Mouse (Mus musculus) layer of hippocampus, adult 11-12 months (tissue): ENCODE measurements around the gene Hdhd3.
"Not testable (repeated sequence)": the region's sequence is repeated elsewhere in the genome, so short reads cannot be mapped to it uniquely, and the experiment has no call there.

Experiments
- DNase-seq: peaks from one replicate; pipeline ENCODE4 v3.0.0; 2022; ENCODE audit warnings: low spot score

Gene Hdhd3

DNA sequence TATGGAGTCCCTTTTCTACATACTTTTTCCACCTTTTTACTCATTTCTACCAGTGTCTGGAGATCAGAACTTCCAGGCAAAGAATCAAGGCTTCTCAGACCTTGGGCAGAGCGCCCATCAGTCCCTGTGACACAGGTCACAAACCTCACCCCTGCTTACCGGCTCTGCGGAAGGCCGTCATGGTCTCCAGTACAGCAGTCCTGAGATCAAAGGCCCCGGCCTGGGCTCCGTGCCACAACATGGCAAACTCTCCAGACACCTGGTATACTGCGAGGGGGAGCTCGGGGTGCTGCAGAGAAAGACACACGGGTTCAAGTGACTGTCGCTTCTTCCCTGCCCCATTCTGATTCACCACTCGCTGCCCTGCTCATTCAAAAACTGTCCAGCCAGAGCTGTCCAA lies 6.7 kb upstream of the Hdhd3 start:
- no peak for DNase-seq

- DNase-seq = peak; percentile 48
Observed at GRCm38 (mm10) chr4:62508839-62509238, 5.6 kb upstream of the Hdhd3 start.

DNA sequence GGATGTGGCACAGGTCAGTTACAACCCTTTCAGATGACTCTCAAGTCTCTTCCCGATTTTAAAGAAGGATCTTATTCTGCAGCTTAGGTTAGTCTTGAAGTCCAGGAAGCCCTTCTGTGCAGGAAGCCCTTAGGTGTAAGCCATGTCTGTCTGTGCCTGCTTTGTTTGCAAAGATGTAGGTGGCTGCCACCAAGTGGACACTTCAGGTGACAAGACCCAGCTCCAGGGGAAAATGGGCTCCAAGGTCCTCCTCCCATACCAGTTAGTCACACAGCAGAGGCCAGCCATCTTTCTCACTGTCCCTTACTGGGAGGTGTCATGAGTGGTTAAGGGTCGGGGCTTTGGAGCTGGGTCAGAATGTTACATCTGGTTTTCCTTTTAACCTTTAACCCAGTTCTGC lies 3.5 kb upstream of the Hdhd3 start:
- DNase-seq = no peak

- no peak for DNase-seq
Observed at GRCm38 (mm10) chr4:62505991-62506390, 2.7 kb upstream of the Hdhd3 start.

DNA sequence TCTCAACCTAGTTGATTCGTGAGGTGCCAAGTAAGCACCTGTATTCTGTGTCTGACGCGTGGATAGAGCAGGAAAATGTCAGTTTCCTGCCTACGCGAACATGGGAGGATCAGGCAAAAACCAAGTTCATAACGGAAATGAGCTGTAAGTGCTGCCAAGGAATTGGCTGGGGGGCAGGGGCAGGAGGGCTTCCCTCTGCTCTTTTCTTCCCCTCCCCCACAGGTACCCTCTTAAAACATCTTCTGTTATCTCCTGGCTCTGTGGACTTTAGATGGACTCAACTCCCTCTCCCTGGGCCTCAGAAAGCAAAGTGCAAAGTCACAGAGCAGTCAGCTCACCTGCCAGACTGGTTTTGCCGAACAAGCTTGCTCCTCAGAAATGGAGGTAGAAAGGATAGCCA lies 298 bp downstream of the Hdhd3 start:
- no peak for DNase-seq

GRCm38 (mm10) chr4:62501964-62502732 lies 1.1 kb downstream of the Hdhd3 start:
- DNase-seq = peak; percentile 91

GRCm38 (mm10) chr4:62501534-62501933 lies 1.7 kb downstream of the Hdhd3 start:
- DNase-seq = no peak

DNA sequence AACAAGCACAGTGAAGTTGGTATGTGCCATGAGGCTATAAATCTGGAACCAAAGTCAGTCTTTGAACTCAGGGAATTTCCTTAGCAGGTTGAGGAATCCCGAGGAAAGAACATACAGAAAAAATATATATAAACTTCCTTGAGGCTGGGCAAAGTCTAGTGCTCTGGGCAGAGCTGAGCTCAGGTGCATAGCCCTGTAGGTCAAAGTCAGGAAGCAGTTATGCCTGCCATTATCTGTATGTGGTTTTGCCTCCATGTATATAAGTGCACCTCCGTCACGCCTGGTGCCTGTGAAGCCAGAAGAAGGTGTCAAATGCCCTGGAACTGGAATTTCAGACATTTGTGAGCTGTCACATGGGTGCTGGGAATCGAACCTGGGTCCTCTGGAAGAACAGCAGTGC lies 2.5 kb downstream of the Hdhd3 start:
- no peak for DNase-seq

- peak; percentile 52 for DNase-seq
Observed at GRCm38 (mm10) chr4:62496815-62497214, 6.5 kb downstream of the Hdhd3 start.

DNA sequence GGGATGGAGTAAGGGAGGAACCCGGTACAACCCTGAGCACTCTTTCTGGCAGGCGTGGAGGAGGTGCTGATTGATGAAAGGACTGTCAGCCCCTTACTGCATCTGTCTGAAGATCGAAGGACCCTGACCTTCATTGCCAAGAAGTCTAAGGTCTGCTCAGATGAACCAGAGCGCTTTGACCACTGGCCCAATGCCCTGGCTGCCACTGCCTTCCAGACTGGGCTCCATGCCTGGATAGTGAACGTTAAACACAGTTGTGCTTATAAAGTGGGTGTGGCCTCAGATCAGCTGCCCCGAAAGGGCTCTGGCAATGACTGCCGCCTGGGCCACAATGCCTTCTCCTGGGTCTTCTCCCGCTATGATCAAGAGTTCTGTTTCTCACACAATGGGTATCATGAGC lies 7.3 kb downstream of the Hdhd3 start:
- no peak for DNase-seq

DNA sequence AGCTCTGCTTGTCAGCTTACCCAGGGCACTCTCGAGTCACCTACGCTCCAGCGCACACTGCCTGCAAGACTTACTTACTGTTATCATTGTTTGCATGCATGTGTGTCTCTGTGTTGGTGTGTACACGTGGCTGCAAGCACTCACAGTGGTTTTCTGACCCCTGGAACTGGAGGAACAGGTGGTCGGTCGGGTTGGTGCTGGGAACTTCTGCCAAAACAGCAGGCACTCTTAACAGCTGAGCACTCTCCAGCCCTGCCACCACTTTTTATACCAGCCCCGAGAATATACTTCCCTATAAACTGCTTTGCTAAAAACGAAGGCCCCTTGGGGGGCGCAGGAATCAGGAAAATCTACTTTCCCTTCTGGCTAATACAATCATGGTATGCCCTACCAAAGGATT lies 9.0 kb downstream of the Hdhd3 start:
- no peak for DNase-seq

- DNase-seq = no peak
Observed at GRCm38 (mm10) chr4:62492682-62493081, 10.6 kb downstream of the Hdhd3 start.

DNA sequence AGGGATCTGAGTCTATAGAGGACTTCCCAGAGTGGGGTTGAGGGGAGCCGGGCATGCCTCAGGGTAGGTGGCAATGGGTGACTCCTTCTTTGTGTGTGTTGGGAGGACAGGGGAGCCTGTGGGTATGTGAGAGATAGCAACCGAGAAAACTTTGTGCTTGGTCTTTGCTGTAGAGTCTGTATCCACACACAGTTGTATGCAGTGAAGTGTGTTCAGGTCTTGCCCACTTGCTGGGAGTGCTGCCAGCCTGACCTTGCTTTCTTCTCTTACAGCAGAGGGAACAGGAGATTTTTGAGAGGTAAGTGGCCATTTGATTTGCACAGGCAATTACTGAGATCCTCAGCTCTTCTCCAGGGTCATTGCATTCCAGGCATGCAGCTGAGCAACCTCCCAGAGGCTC lies 15.4 kb downstream of the Hdhd3 start:
- no peak for DNase-seq

- DNase-seq = no peak
Observed at GRCm38 (mm10) chr4:62487172-62487571, 16.1 kb downstream of the Hdhd3 start.

GRCm38 (mm10) chr4:62486162-62486696 lies 17.0 kb downstream of the Hdhd3 start:
- no peak for DNase-seq

GRCm38 (mm10) chr4:62485450-62486161 lies 17.7 kb downstream of the Hdhd3 start:
- no peak for DNase-seq

DNA sequence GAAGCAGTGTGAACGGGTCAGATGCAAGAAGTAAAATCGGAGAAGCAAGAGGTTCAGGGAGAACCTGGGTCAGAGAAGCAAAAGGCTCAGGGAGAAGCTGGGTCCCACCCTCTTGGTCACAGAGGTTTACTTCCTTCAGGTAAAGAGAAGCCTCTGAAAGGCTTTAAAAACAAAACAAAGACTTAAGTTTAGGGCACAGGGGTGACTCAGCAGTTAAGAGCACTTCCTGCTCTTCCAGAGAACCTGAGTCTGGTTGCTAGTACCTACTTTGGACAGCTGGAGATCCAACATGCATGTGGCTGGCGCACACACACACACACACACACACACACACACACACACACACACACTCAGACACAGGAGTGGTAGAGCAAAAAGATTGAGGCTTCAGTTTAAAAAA lies 18.3 kb downstream of the Hdhd3 start:
- DNase-seq = no peak

- DNase-seq = no peak
Observed at GRCm38 (mm10) chr4:62480709-62481605, 22.3 kb downstream of the Hdhd3 start.

- no peak for DNase-seq
Observed at GRCm38 (mm10) chr4:62479937-62480708, 23.1 kb downstream of the Hdhd3 start, which contains the start of gene Bspry. Bspry (plus strand) TSS chr4:62480053.

DNA sequence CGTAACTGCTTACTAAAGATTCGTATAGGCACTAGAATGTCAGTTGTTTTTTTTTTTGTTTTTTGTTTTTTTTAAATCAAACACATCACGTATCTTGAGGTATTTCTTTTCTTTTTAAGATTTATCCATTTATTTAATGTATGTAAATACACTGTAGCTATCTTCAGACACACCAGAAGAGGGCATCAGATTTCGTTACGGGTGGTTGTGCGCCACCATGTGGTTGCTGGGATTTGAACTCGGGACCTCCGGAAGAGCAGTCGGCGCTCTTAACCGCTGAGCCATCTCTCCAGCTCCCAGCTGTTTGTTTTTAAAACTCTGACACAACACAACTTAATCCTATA lies 23.7 kb downstream of the Hdhd3 start:
- DNase-seq = not testable (repeated sequence)

GRCm38 (mm10) chr4:62477542-62478244 lies 25.6 kb downstream of the Hdhd3 start:
- no peak for DNase-seq
